Mouse (Mus musculus) neural tube, embryonic 10.5 days (tissue): ENCODE data around the gene Gm28557.
"Not testable (repeated sequence)": the region's sequence is repeated elsewhere in the genome, so short reads cannot be mapped to it uniquely, and the experiment has no call there.

Source experiments
- DNase-seq: peaks from one replicate; pipeline ENCODE4 v3.0.0-alpha.2; 2017; ENCODE audit warnings: low spot score; ENCODE audit errors: extremely low spot score

The Gm28557 gene

DNA sequence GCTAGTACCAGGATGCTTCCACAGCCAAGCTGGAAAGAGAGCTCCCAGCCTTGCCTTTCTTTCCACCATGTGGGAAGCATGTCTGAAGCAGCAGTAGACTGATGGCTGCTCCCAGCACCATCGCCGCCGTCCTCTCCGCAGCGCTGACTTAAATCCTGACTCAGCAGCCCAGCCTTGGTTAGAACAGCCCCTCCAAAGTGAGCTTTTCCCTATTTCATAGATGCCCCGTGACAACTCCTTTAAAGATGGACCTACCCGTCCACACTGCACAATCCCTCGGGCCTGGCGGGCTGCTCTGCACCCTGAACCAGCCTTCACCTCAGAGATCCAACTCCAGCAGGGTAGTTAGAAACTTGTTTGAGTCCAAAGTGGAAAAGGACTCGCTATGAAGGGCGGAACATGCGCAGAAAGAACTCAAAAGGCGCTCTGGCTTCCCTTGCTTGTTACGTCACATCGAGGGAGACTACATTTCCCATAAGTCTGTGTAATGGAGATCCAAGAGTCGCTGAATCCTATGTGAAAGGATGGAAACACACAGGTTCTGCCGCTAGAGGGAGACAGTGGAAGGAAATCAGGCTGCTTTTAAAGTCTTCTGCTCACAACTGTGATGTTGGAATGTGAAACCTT lies at the start of gene Gm28557:
Gene Gm28557, minus strand, starts transcription at position 411 of the 627 bp plus-strand sequence.
- DNase-seq = peak; percentile 82

DNA sequence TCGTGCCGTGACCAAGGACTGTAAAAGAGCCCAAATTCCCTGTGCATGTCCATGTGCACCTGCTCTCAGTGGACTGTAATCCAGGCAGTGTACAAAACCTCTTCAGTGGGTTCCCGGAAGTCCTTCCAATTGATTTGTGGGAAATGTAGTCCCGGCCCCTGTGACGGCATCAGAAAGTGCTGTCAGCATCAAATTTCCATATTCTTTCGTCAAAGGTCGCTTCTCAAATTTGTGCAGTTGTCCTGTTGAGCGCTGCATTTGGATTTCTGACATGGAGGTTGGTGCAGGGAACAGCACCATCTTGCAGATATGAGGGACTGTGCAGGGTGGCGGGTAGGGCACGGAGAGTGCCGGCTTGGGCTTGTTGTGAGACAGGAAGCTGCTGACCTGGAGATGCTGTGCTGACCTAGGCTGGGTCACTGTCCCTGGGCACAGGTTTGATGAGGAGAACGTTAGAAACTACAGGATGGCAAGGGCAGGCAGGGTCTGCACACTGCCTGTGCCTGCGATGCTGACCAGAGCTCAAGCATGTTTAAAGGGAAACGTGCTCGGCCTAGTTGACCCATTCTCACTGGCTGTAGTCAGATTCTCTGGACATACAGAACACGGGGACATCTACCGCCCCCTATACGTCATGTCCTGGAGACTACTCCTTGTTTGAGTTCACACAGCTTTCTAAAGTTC lies 19.8 kb upstream of the Gm28557 start:
- peak; percentile 77 for DNase-seq

DNA sequence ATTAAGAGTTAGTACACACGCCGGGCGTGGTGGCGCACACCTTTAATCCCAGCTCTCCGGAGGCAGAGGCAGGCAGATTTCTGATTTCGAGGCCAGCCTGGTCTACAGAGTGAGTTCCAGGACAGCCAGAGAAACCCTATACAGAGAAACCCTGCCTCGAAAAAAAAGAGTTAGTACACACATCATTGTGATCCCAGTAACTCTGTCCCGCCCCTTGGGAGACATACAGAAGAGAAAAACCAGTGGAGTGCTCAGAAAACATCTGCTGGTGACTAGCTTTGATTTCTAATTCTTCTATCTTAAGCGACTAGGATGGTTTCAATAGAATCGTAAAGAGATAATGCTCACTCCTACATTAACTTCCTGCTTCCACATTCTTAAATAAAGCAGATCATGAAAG lies 19.1 kb upstream of the Gm28557 start:
- not testable (repeated sequence) for DNase-seq

DNA sequence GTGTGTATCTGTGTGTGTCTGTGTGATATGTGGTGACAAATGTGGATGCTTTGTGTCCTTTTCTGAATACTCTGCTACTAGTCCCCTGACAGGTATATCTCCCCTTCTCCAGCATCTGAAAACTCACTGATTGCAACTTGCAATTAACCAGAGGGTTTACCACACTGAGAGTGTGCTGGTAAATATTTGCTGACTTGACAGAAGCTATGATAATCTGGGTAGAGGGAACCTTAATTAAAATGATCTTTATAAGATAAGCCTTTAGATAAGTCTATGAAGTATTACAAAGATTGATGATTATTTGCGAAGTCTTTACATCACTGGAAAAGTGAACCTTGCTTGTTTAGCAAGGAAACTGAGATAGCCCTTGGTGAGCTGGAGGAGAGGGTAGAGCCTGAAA lies 16.1 kb upstream of the Gm28557 start:
- no peak for DNase-seq

DNA sequence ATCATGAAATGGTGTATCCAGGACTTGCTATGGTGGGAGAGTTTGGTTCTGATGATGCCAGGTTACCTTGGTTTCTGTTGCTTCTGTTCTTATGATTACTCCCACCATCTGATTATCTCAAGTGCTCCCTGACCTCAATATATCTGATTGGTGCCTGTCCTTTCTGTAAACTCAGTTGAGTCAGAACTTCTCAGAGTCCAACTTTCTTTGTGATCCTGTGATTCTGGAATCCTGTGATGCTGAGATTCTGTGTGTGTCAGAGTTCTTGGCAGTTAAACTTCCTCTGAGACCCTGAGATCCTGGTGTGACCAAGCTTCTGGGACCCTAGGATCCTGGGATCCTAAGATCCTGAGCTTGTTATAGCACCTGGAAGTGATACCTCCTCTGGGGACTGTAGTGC lies 13.0 kb upstream of the Gm28557 start, which contains the start of gene Zfp759:
Gene Zfp759, plus strand, starts transcription at position 301 of the 400 bp plus-strand sequence.
- DNase-seq = not testable (repeated sequence)

DNA sequence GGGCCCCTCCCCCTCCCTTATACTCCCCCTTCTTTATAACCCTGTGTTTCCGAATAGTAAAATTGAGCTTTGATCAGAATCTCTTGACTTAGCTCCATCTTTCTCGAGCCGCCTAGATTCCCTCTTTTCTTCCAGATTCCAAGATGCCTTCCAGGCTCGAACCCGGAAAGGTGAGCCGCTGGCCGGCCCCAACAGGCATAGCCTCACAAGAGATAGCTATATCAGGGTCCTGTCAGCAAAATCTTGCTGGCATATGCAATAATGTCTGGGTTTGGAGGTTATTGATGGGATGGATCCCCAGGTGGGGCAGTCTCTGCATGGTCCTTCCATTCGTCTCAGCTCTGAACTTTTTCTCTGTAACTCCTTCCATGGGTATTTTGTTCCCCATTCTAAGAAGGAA lies 7.8 kb upstream of the Gm28557 start, which contains the start of gene Rslcan18:
Gene Rslcan18, minus strand, starts transcription at position 101 of the 400 bp plus-strand sequence.
- not testable (repeated sequence) for DNase-seq

DNA sequence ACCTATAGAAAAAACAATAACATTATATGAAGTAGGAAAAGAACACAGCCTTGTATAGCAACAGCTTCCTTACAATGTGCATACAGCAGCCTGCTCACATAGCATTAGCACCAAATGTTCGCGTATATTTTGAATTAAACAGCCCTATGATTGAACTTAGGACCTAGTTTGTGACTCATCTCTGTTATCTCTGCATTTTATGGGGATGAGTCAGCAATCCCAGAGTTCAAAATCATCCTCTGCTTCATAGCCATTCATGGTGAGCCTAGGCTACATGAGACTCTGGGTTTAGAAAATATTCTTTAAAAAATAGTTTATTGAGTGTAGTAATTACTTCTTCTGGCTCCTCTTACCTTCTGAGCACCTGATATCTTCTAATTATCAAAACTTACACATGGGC lies 4.9 kb upstream of the Gm28557 start:
- DNase-seq = no peak

DNA sequence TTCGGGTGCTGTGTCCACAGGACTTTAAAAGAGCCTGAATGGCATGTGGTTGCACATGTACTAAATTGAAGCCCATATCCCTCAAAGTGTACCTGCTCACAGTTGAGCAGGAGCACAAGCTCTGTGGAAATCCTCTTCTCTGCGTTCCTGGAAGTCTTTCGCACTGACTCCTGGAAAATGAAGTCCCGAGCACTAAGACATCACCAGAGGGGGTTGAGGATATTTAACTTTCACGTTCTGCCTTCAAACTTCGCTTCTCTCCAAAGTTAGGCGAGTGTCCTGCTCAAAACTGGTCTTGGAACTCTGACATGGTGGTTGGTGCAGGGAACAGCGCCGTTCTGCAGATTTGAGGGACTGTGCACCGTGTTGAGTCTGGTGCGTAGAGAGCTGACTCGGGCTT lies 3.7 kb upstream of the Gm28557 start:
- DNase-seq = no peak

DNA sequence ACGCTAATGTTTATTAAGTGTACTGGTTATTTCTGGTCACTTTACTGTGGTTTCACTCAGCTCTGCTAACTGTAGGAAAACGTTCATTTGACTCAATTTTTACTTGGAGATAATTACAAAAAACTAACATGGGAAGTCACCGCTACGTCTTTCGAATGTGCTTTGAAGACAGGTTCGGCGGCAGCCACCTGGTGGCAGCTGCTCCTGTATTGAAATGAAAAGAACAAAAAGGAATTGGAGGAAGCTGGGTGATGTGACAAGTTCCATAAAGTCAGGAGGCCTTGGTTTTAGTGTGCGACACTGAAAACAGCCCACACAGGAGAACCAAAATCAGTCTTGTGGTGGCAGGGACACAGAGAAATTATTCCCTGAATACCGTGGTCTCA lies 410 bp upstream of the Gm28557 start:
- peak; percentile 47 for DNase-seq

DNA sequence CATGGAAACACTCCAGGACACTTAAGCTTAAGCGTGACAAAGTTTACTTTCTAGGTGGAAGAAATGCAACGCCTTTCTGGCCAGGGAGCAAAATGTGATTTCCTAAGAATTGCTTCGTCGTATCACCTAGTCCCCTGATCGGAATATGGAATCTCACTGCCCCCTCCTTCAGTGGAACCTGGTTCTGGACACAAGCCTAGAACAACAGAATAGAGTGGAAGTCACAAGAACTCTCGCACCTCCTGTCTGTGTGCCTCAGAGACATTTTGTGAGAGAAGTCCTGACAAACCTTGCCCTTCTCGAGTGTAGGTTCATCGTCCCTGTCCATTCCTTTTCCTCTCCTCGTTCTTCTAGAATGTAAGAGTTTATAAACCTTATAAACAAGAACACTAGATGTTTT lies 723 bp downstream of the Gm28557 start:
- no peak for DNase-seq

DNA sequence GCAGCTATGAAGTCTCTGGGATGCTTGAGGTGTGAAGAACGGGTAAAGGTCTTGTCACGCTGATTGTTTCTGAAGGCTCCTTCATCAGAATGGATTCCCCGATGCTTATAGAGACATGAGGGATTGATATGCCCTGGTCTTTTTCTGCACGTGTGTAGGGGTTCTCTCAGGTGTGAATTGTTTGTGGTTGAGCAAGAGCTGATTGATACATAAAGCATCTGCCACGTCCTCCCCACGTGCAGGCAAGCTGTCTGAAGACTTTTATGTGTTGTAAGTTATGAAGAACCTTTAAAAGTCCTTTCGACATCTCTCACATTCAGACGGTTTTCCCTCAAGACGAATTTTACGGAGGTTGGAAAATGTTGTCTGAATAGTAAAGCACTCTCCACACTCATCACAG lies 10.5 kb downstream of the Gm28557 start, which contains the start of gene Zfp708:
Gene Zfp708, minus strand, starts transcription at position 101 of the 400 bp plus-strand sequence.
- no peak for DNase-seq

DNA sequence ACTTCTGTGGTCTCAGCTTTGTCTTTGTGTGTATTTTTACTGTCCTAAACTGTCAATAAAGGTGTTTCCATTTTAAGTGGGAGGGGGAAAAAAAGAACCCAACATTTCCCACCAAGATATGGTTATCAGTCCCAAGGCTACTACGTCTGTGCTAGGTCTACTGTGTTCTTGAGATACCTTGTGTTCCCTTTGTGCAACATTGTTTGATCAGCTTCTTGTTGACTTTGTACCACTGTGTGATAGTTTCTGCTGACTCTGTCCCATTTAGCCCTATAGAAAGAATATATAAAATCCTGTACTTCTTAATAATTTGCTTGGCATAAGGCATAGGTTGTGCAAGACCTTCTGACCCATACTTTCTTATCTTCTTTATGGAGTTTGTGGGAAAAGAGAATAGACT lies 18.2 kb downstream of the Gm28557 start:
- no peak for DNase-seq

DNA sequence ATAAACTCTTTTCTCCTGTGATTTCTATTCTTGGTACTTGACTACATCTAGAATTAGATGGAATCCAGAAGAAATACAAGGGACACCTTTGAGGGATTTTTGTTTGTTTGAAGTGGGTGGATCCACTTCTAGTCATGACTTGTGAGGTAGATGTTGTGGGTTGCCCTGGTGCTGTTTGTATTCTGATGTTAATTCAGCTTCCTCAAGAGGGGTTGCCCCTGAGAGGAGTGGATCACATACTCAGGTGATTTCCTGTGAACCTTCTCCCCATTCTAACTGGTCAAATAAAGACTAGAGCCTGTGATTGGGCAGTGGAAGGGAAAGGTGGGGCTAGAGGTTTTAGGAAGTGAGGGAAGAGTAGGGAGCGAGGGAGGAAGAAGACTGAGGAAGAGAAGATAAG lies 26.5 kb downstream of the Gm28557 start:
- DNase-seq = no peak

DNA sequence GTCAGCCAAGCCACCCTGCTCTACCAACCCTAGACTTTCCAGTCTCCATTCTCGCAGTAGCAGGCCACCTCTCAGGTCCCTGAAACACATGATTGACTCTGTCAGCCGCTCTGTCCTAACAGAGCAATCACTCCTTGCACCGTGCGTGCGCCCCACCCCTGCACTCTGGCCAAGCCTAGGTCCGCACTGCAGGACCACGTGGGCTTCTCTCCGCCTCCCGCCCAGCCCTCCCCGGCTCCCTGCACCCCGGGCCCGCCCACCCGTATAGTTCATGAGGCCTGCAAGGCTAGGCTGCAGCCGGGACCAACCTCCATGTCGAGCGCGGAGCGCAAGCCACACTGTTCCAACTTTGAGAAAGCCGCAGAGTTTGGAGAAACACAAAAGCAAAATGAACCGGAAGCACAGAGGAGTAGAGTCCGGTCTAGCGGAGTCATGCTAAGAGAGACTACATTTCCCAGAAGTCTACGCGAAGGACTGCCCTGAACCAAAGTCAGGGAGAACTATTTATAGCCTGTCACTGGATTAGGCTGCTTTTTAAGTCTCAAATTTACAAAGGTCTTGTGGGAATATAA lies 27.2 kb downstream of the Gm28557 start:
- DNase-seq = peak; percentile 80

DNA sequence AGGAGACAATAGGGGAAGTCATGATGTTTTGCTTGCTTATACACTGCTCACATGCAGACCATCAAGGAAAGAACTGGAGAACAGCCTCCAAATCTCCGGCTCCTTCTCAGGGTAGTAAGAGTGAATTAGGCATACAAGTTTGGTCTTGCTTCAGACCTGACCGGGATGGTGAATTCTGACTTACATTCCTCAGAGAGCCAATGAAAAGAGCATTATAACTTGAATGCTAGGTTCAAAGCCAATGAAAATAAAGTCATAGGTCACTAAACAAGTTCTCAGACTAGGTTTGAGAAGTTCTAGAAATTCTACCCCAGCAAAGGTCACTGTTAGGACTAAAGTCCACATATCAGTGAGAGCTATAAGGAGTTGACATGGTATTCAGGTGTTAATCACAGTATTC lies 31.2 kb downstream of the Gm28557 start:
- no peak for DNase-seq

DNA sequence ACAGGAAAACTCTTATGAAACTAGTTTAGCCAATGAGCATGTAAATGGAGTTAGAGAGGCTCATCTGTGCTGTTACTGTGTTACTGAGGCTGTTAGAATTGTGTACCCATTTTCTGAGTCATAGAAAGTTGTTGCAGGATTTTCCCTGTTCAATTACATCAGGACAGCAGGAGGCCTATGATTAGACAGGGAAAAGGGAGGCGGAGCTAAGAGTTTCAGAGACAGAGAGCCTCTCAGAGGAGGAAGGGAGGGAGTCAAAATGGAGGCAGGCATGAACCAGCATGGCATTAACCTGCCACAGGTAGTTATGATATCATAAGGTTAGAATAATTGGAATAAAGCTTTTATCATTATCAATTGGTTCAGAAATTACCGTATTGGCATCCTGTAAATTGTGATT lies 35.6 kb downstream of the Gm28557 start:
- no peak for DNase-seq

DNA sequence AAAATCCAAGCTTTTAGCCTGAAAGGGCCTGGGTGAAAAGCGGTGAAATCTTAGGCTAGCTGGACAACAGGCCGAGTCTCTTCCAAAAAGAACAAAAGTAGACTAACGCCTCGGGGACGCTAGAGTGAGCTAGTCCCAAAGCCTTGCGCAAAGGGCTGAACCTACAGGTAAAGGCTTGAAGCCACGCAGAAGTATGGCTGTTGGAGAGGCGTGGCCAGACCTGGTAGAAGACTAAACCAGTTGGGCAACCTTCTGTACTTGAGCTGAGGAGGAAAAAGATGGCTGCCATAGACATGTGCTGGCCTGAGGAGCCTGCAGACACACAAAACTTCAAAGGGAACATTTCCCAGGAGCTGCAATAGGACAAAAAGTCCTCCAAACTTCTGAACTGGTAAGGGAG lies 43.0 kb downstream of the Gm28557 start:
- DNase-seq = no peak

DNA sequence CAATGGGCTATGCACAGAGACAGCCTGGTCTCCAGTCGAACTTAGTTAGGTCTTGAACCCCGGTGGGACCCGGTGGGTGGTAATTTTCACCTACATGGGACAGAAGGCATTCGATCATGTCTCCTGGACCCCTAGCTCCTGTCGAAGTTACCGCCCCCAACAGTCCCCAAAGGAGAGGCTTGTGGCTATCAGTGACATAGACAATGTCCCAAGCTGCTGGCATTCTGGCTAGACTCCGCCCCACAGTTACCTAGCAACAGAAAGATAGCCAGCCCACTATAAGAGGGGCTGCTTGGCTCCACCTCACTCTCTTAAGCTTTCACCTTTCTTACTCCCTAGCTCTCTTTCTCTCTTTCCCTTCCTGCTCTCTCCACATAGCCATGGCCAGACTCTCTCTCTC lies 46.0 kb downstream of the Gm28557 start:
- no peak for DNase-seq

DNA sequence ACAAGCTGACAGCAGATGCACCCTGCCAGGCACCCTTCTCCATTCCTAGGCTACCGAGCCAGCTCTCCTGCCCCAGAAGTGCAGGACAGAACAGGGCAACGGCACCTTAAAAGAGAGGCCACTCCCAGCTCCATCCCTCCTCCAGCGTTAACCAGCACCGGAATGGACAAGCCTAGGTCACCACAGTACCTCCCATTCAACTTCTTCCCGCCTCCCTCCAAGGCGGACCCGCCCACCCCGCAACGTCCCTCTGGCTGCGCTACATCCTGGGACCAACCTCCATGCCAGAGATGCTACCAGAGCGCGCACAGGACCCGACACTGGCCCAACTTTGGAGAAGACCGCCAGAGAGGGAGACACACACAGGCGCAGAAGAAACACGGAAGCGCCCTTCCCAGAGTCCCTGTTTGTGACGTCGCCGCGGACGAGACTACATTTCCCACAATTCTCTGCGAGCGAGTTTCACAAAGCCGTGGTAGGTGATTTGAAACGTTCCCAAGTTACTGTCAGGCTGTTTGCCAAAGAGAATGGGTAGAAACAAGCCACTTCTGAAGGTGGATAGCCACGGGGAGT lies 47.5 kb downstream of the Gm28557 start, which contains the start of gene Zfp712:
Gene Zfp712, minus strand, starts transcription at position 385 of the 573 bp plus-strand sequence.
- DNase-seq = peak; percentile 88

DNA sequence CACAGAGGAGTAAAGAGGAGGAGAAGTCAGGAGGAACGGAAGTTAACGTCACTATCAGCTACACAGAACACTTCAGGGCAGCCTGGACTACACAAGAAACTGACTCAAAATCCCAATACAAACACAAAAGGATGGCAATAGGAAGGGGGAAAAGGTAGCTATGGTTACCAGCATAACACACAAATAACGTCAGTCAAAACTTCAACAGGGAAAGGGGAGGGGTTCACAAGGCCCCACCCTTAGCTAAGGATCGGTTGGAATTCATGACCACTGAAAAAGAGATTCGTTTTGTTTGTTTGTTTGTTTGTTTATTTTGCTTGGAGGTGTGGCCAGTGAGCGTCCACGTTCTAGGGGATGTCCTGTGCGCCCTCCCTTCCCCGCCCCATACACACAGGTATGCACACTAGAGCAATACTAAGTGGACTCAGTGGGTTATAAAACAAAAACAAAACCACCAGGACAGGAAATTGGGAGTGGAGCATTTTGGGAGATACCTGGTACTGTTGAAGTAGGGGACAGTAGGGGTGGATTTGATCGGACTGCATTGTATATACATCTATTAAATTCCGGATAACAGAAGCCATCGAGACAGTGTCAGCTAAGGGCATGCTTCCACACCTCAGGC lies 48.1 kb downstream of the Gm28557 start:
- no peak for DNase-seq
